In genomic region chr16:67617256-67617655, GRCm38 (mm10) we compare ENCODE assay signal across 9 mouse cellular contexts. TPM values are rescaled to one million over a fixed set of nuclear protein-coding genes. Genes with fewer than 3 reads are reported as not detected.
DNase-seq lines count a peak whose midpoint lies in the region; ATAC-seq and TF ChIP-seq lines count a peak whose summit lies in the region.
"Had no signal": no experiment of that assay in that cellular context is flagged by ENCODE, and none has a peak within 500 bp of the region (broad histone marks: within the 10 kb centered on the region; RNA-seq: fewer than 3 reads in every experiment).

No protein-coding gene starts in this region.

- TF ChIP-seq CTCF in layer of hippocampus, adult 2 months (conservative IDR thresholded peaks at IDR 0.05), result no peak
- TF ChIP-seq CTCF in forebrain, postnatal 0 days (IDR thresholded peaks at IDR 0.05; ENCODE audit: low read depth), result no peak

- peak overlapping the region; percentile 58 for H3K4me2 ChIP-seq in forebrain, postnatal 0 days (ENCODE audit: low read depth)
- H3K4me2 ChIP-seq in midbrain, embryonic 13.5 days (replicated peaks), result peak overlapping the region; percentile 69

- peak overlapping the region; percentile 70 for H3K27ac ChIP-seq in layer of hippocampus, adult 2 months
- peak overlapping the region; percentile 87 for H3K27ac ChIP-seq in forebrain, postnatal 0 days (ENCODE audit: low read depth, low read length)
- H3K27ac ChIP-seq in midbrain, embryonic 13.5 days, result peak overlapping the region; percentile 10; the same call in 1 of the 2 replicates

- 50% methylated on average over 1 of the region's 1 CpGs for WGBS in forebrain, postnatal 0 days
- 24% methylated on average over 1 of the region's 1 CpGs for WGBS in midbrain, embryonic 13.5 days

- no peaks in the 10 kb centered on the region for H3K4me1 ChIP-seq in forebrain, postnatal 0 days (ENCODE audit: insufficient read depth)
- H3K4me1 ChIP-seq in midbrain, embryonic 13.5 days (replicated peaks), result peaks cover 17% of the 10 kb centered on the region

- H3K27me3 ChIP-seq in forebrain, postnatal 0 days (ENCODE audit: insufficient read depth, low read length), result no peaks in the 10 kb centered on the region
- H3K27me3 ChIP-seq in midbrain, embryonic 13.5 days, result no peaks in the 10 kb centered on the region

- H3K36me3 ChIP-seq in forebrain, postnatal 0 days (ENCODE audit: insufficient read depth), result no peaks in the 10 kb centered on the region
- no peaks in the 10 kb centered on the region for H3K36me3 ChIP-seq in midbrain, embryonic 13.5 days

- no peak for DNase-seq in layer of hippocampus, adult 2 months (ENCODE audit: low spot score in 2 of 2)
- DNase-seq in layer of hippocampus, adult 9-10 months (ENCODE audit: low spot score), result no peak
- peak; percentile 44 for DNase-seq in forebrain, postnatal 0 days
- no peak for DNase-seq in T-cell, adult 2 months (ENCODE audit: low spot score)
- no peak for DNase-seq in right cerebral cortex, postnatal 14 days
- no peak for DNase-seq in MN1 (ENCODE audit: low spot score)
- DNase-seq: kidney, adult 11 months; thymus, postnatal 36 days had no signal

- no peak for ATAC-seq in forebrain, postnatal 0 days
- ATAC-seq in midbrain, embryonic 13.5 days, result no peak

- H3K9ac ChIP-seq in forebrain, postnatal 0 days, result peak overlapping the region; percentile 81; the same call in 1 of the 2 replicates
- no peak overlapping the region; the same call in 1 of the 2 replicates for H3K9ac ChIP-seq in midbrain, embryonic 13.5 days (replicated peaks)

- no peaks in the 10 kb centered on the region for H3K9me3 ChIP-seq in forebrain, postnatal 0 days (ENCODE audit: low read length)
- no peaks in the 10 kb centered on the region for H3K9me3 ChIP-seq in midbrain, embryonic 13.5 days

- peak overlapping the region; percentile 8 for H3K4me3 ChIP-seq in layer of hippocampus, adult 2 months
- peak overlapping the region; percentile 72 for H3K4me3 ChIP-seq in forebrain, postnatal 0 days (ENCODE audit: low read depth, low read length)
- H3K4me3 ChIP-seq in midbrain, embryonic 13.5 days (replicated peaks), result peak overlapping the region; percentile 84

RNA-seq across cellular contexts. Expression of gene Cadm2, which starts 3.5 kb away (rescaled TPM):
- 100 to 1,000 TPM; 212 to 245 TPM for total RNA-seq in layer of hippocampus, adult 2 months (2021)
- 56.0 and 63.3 TPM in 2 replicates for total RNA-seq in forebrain, postnatal 0 days (2014; rRNA removed)
- polyA plus RNA-seq in forebrain, postnatal 0 days (2015; fragmentation: Nextera tagmentation; extraction: Ambion mirVana), result 41.5 and 58.9 TPM in 2 replicates
- 21.8 and 29.1 TPM in 2 replicates for polyA plus RNA-seq in midbrain, embryonic 13.5 days (2015; fragmentation: Nextera tagmentation; extraction: Ambion mirVana)

Comparison
In these comparisons a context has a peak if more than half of its experiments do, and no peak if none do; other contexts are left out.
1. H3K27ac ChIP-seq: peak in every context shown above with its lines; median percentile 87 in forebrain, postnatal 0 days; 70 in layer of hippocampus, adult 2 months; 10 in midbrain, embryonic 13.5 days.
2. H3K4me3 ChIP-seq: peak in every context shown above with its lines; median percentile 84 in midbrain, embryonic 13.5 days; 72 in forebrain, postnatal 0 days; 8 in layer of hippocampus, adult 2 months.